Mouse (Mus musculus) stomach, postnatal 0 days (tissue): ENCODE measurements around the gene Gm14139.
"Not testable (repeated sequence)": the region's sequence is repeated elsewhere in the genome, so short reads cannot be mapped to it uniquely, and the experiment has no call there.

Source experiments
- CTCF ChIP-seq: IDR thresholded peaks from 2 replicates; pipeline ENCODE4 v1.5.1; 2016; ENCODE audit warnings: antibody characterized with exemption, low read depth, mild to moderate bottlenecking, moderate library complexity
- EP300 ChIP-seq: optimal IDR thresholded peaks from 2 replicates; pipeline ENCODE3; 2016; ENCODE audit warnings: antibody characterized with exemption

GRCm38 (mm10) chr2:150181570-150181999, at the start of gene Gm14139:
- TF ChIP-seq EP300, CTCF: not testable (repeated sequence)
